23 mouse cellular contexts compared by ENCODE assay signal in the genomic region with DNA sequence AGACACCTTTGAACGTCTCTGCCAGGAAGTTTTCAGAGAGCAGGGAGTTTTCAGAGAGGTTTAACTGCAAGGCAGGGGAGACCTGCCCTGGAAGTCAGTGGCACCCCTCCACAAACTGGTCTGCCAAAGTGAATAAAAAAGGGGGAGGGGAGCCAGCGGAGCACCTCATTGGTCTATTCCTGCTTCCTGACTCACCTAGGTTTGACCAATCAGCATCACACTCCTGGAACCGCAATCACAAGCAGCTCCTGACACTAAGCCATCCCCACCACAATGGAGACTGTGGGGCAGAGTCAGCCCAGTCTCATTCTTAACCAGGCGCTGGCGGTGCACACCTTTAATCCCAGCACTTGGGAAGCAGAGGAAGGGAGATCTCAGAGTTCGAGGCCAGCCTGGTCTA.
"Had no signal": no experiment of that assay in that cellular context is flagged by ENCODE, and none has a peak within 500 bp of the region (broad histone marks: within the 10 kb centered on the region; RNA-seq: fewer than 3 reads in every experiment).

No protein-coding gene starts in this region.

- H3K36me3 ChIP-seq: heart, embryonic 10.5 days; heart, embryonic 12.5 days; hindbrain, embryonic 10.5 days; hindbrain, embryonic 12.5 days; intestine, embryonic 15.5 days; limb, embryonic 13.5 days; limb, embryonic 15.5 days; liver, embryonic 12.5 days had no signal

- H3K27ac ChIP-seq: gastrocnemius, adult 2 months; heart, embryonic 10.5 days; hindbrain, embryonic 10.5 days; hindbrain, embryonic 12.5 days; hindbrain, embryonic 14.5 days; intestine, embryonic 15.5 days; layer of hippocampus, adult 2 months; left cerebral cortex, adult 2 months; limb, embryonic 13.5 days; limb, embryonic 15.5 days; liver, embryonic 12.5 days; liver, embryonic 14.5 days had no signal

- DNase-seq: gastrocnemius, adult 2 months; gastrocnemius, postnatal 10 days; gastrocnemius, postnatal 25 days; heart, adult 18-20 months; heart, postnatal 10 days; heart, postnatal 4 days; kidney, adult 18-20 months; kidney, adult 8-10 months; kidney, postnatal 10 days; kidney, postnatal 25 days; kidney, postnatal 4 days had no signal

- H3K27me3 ChIP-seq: intestine, embryonic 15.5 days; limb, embryonic 13.5 days; limb, embryonic 15.5 days had no signal

- H3K4me3 ChIP-seq: gastrocnemius, adult 2 months; heart, embryonic 10.5 days; heart, embryonic 12.5 days; hindbrain, embryonic 10.5 days; hindbrain, embryonic 12.5 days; intestine, embryonic 15.5 days; layer of hippocampus, adult 2 months; left cerebral cortex, adult 2 months; limb, embryonic 13.5 days; limb, embryonic 15.5 days; liver, embryonic 12.5 days had no signal

- H3K4me1 ChIP-seq: heart, embryonic 10.5 days; hindbrain, embryonic 12.5 days; intestine, embryonic 15.5 days; limb, embryonic 13.5 days; limb, embryonic 15.5 days; liver, embryonic 12.5 days had no signal

- H3K9ac ChIP-seq: heart, embryonic 12.5 days; hindbrain, embryonic 12.5 days; hindbrain, embryonic 14.5 days; intestine, embryonic 15.5 days; limb, embryonic 13.5 days; limb, embryonic 15.5 days; liver, embryonic 12.5 days; liver, embryonic 14.5 days had no signal

- H3K9me3 ChIP-seq: heart, embryonic 10.5 days; heart, embryonic 12.5 days; hindbrain, embryonic 12.5 days; intestine, embryonic 15.5 days; limb, embryonic 13.5 days; limb, embryonic 15.5 days; liver, embryonic 12.5 days had no signal
